Comparison of ENCODE assay signal across 8 mouse cellular contexts in the genomic region with DNA sequence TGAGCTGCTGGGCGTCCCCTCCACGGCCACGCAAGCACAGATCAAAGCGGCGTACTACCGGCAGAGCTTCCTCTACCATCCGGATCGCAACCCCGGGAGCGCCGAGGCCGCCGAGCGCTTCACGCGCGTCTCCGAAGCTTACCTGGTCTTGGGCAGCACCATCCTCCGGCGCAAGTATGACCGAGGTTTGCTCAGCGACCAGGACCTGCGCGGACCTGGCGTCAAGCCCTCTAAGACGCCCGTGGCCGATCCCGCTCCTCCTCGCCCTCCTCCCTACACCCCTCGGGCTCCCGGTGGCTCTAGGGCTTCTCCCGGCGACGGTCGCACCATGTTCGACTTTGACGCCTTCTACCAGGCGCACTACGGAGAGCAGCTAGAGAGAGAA. TPM values are rescaled to one million over a fixed set of nuclear protein-coding genes. Genes with fewer than 3 reads are reported as not detected.
DNase-seq lines count a peak whose midpoint lies in the region; ATAC-seq and TF ChIP-seq lines count a peak whose summit lies in the region.

No protein-coding gene starts in this region.

- H3K36me3 ChIP-seq in C2C12 (ENCODE audit: control insufficient read depth, insufficient read depth) = peaks cover 27% of the 10 kb centered on the region
- peaks cover 53% of the 10 kb centered on the region for H3K36me3 ChIP-seq in erythroblast, embryonic 14.5 days (ENCODE audit: control insufficient read depth)
- H3K36me3 ChIP-seq in limb, embryonic 15.5 days = peaks cover 55% of the 10 kb centered on the region
- peaks cover 27% of the 10 kb centered on the region for H3K36me3 ChIP-seq in stomach, embryonic 15.5 days

- peaks cover 12% of the 10 kb centered on the region for H3K79me3 ChIP-seq in C2C12 (ENCODE audit: low read depth)

- no peak for ATAC-seq in limb, embryonic 15.5 days (ENCODE audit: insufficient number of reproducible peaks, low FRiP score, low TSS enrichment, low read depth)
- ATAC-seq in stomach, embryonic 15.5 days (ENCODE audit: insufficient read depth, low FRiP score, low read depth) = peak; percentile 49

- peak overlapping the region; percentile 69 for H3K27ac ChIP-seq in limb, embryonic 15.5 days
- H3K27ac ChIP-seq in stomach, embryonic 15.5 days = peak overlapping the region; percentile 23; the same call in 1 of the 2 replicates

- WGBS in limb, embryonic 15.5 days = under 1% methylated on average over 40 of the region's 40 CpGs
- WGBS in stomach, embryonic 15.5 days = under 1% methylated on average over 40 of the region's 40 CpGs

- peak overlapping the region; percentile 93 for H3K4me2 ChIP-seq in limb, embryonic 15.5 days
- H3K4me2 ChIP-seq in stomach, embryonic 15.5 days = peak overlapping the region; percentile 96

- peaks cover 27% of the 10 kb centered on the region for H3K79me2 ChIP-seq in C2C12 (ENCODE audit: control insufficient read depth, insufficient read depth)

- H3K27me3 ChIP-seq in C2C12 (ENCODE audit: control insufficient read depth, insufficient read depth, insufficient read length) = no peaks in the 10 kb centered on the region
- no peaks in the 10 kb centered on the region for H3K27me3 ChIP-seq in erythroblast, embryonic 14.5 days (ENCODE audit: control insufficient read depth)
- H3K27me3 ChIP-seq in limb, embryonic 15.5 days = no peaks in the 10 kb centered on the region
- H3K27me3 ChIP-seq in stomach, embryonic 15.5 days (replicated peaks) = no peaks in the 10 kb centered on the region

- H3K4me1 ChIP-seq in erythroblast, embryonic 14.5 days (ENCODE audit: control insufficient read depth) = peaks cover 37% of the 10 kb centered on the region
- H3K4me1 ChIP-seq in limb, embryonic 15.5 days = peaks cover 21% of the 10 kb centered on the region
- peaks cover 11% of the 10 kb centered on the region; the same call in 1 of the 2 replicates for H3K4me1 ChIP-seq in stomach, embryonic 15.5 days

- H3K9me3 ChIP-seq in erythroblast, embryonic 14.5 days (ENCODE audit: control insufficient read depth, low read length) = no peaks in the 10 kb centered on the region
- H3K9me3 ChIP-seq in limb, embryonic 15.5 days = no peaks in the 10 kb centered on the region
- H3K9me3 ChIP-seq in stomach, embryonic 15.5 days = no peaks in the 10 kb centered on the region

- H3K9ac ChIP-seq in limb, embryonic 15.5 days = peak overlapping the region; percentile 79
- peak overlapping the region; percentile 73 for H3K9ac ChIP-seq in stomach, embryonic 15.5 days

- H3ac ChIP-seq in C2C12 (ENCODE audit: control insufficient read depth, insufficient read length, low read depth) = peak overlapping the region; percentile 77

- peak overlapping the region; percentile 85 for H3K4me3 ChIP-seq in C2C12 (ENCODE audit: insufficient read depth, poor library complexity, severe bottlenecking)
- peak overlapping the region; percentile 80 for H3K4me3 ChIP-seq in erythroblast, embryonic 14.5 days (replicated peaks)
- peak overlapping the region; percentile 95 for H3K4me3 ChIP-seq in limb, embryonic 15.5 days
- peak overlapping the region; percentile 92 for H3K4me3 ChIP-seq in stomach, embryonic 15.5 days (replicated peaks)

- peak; percentile 29 for DNase-seq in gastrocnemius, postnatal 10 days
- DNase-seq in gastrocnemius, postnatal 36 days = no peak
- DNase-seq in adrenal gland, adult 2 months = no peak
- DNase-seq in ovary, postnatal 36 days (ENCODE audit: low spot score) = no peak

- intact Hi-C loops in gastrocnemius, postnatal 36 days (cut with DNase I) = no loop called here

- no peak for TF ChIP-seq CTCF in C2C12 (IDR thresholded peaks at IDR 0.05; ENCODE audit: control insufficient read depth, insufficient read depth, insufficient read length)

TF ChIP-seq in C2C12, 6 proteins besides CTCF, POLR2A, EP300 and RAD21:
- TF ChIP-seq MYOG (IDR thresholded peaks at IDR 0.05; ENCODE audit: control insufficient read depth, extremely low read depth, insufficient read length) (no peak), FOSL1 (IDR thresholded peaks at IDR 0.05; ENCODE audit: insufficient read depth, low read length, poor library complexity, severe bottlenecking) (no peak), MAX (IDR thresholded peaks at IDR 0.05) (no peak), MYOD1 (IDR thresholded peaks at IDR 0.05; ENCODE audit: control insufficient read depth, insufficient read length, low read depth) (no peak), USF1 (IDR thresholded peaks at IDR 0.05; ENCODE audit: low read depth) (no peak), CEBPB (IDR thresholded peaks at IDR 0.05; ENCODE audit: low read depth) (no peak)

RNA-seq across cellular contexts. Expression of gene Dnajc30, which starts 0.4 kb away (rescaled TPM):
- 10 to 100 TPM; 22.4 to 23.3 TPM for total RNA-seq in gastrocnemius, postnatal 10 days (2021)
- total RNA-seq in gastrocnemius, postnatal 36 days (2021) = 10 to 100 TPM; 25.4 to 27.3 TPM
- polyA plus RNA-seq in C2C12 (2012; fragmentation: generic; extraction: Trizol) = 16.8 TPM
- 5.0 and 5.9 TPM in 2 replicates for polyA plus RNA-seq in erythroblast, embryonic 14.5 days (2012)
- polyA plus RNA-seq in limb, embryonic 15.5 days (2015; fragmentation: Nextera tagmentation; extraction: Ambion mirVana) = 31.2 and 33.3 TPM in 2 replicates
- polyA plus RNA-seq in stomach, embryonic 15.5 days (2015; fragmentation: Nextera tagmentation; extraction: Ambion mirVana) = 28.9 and 33.5 TPM in 2 replicates
- 10 to 100 TPM; 30.7 to 43.3 TPM for total RNA-seq in adrenal gland, adult 2 months (2021)
- polyA plus RNA-seq in adrenal gland, adult 2 months (2012; rRNA removed) = 85.4 and 105 TPM in 2 replicates

RNA-seq across cellular contexts. Expression of gene Bud23, which starts 0.4 kb away (rescaled TPM):
- 10 to 100 TPM; 28.6 to 30.3 TPM for total RNA-seq in gastrocnemius, postnatal 10 days (2021)
- 10 to 100 TPM; 26.9 to 30.0 TPM for total RNA-seq in gastrocnemius, postnatal 36 days (2021)
- polyA plus RNA-seq in C2C12 (2012; fragmentation: generic; extraction: Trizol) = 63.8 TPM
- polyA plus RNA-seq in erythroblast, embryonic 14.5 days (2012) = 12.3 TPM in 2 replicates
- polyA plus RNA-seq in limb, embryonic 15.5 days (2015; fragmentation: Nextera tagmentation; extraction: Ambion mirVana) = 108 and 109 TPM in 2 replicates
- 98.6 and 112 TPM in 2 replicates for polyA plus RNA-seq in stomach, embryonic 15.5 days (2015; fragmentation: Nextera tagmentation; extraction: Ambion mirVana)
- total RNA-seq in adrenal gland, adult 2 months (2021) = 10 to 100 TPM; 46.3 to 62.4 TPM
- polyA plus RNA-seq in adrenal gland, adult 2 months (2012; rRNA removed) = 62.8 and 65.6 TPM in 2 replicates

RNA-seq across cellular contexts. Expression of gene Vps37d, which starts 13.7 kb away (rescaled TPM):
- 1 to 10 TPM; 2.3 to 3.0 TPM for total RNA-seq in gastrocnemius, postnatal 10 days (2021)
- under 1 TPM; 0.33 to 0.49 TPM for total RNA-seq in gastrocnemius, postnatal 36 days (2021)
- polyA plus RNA-seq in C2C12 (2012; fragmentation: generic; extraction: Trizol) = 3.5 TPM
- not detected in 2 replicates for polyA plus RNA-seq in erythroblast, embryonic 14.5 days (2012)
- polyA plus RNA-seq in limb, embryonic 15.5 days (2015; fragmentation: Nextera tagmentation; extraction: Ambion mirVana) = 7.6 and 9.5 TPM in 2 replicates
- polyA plus RNA-seq in stomach, embryonic 15.5 days (2015; fragmentation: Nextera tagmentation; extraction: Ambion mirVana) = 7.3 and 7.6 TPM in 2 replicates
- 1 to 10 TPM; 1.4 to 4.5 TPM for total RNA-seq in adrenal gland, adult 2 months (2021)
- 7.4 and 9.7 TPM in 2 replicates for polyA plus RNA-seq in adrenal gland, adult 2 months (2012; rRNA removed)

RNA-seq across cellular contexts. Expression of gene Mlxipl, which starts 25.3 kb away (rescaled TPM):
- total RNA-seq in gastrocnemius, postnatal 10 days (2021) = 10 to 100 TPM; 28.4 to 32.5 TPM
- 10 to 100 TPM; 62.4 to 79.9 TPM for total RNA-seq in gastrocnemius, postnatal 36 days (2021)
- polyA plus RNA-seq in C2C12 (2012; fragmentation: generic; extraction: Trizol) = not detected
- 0.03 and 0.06 TPM in 2 replicates for polyA plus RNA-seq in erythroblast, embryonic 14.5 days (2012)
- polyA plus RNA-seq in limb, embryonic 15.5 days (2015; fragmentation: Nextera tagmentation; extraction: Ambion mirVana) = 0.82 and 0.86 TPM in 2 replicates
- polyA plus RNA-seq in stomach, embryonic 15.5 days (2015; fragmentation: Nextera tagmentation; extraction: Ambion mirVana) = 5.8 and 7.5 TPM in 2 replicates
- 10 to 100 TPM; 49.2 to 91.7 TPM for total RNA-seq in adrenal gland, adult 2 months (2021)
- polyA plus RNA-seq in adrenal gland, adult 2 months (2012; rRNA removed) = 127 and 165 TPM in 2 replicates

RNA-seq across cellular contexts. Expression of gene Stx1a, which starts 41.1 kb away (rescaled TPM):
- 1 to 10 TPM; 2.0 to 5.1 TPM for total RNA-seq in gastrocnemius, postnatal 10 days (2021)
- total RNA-seq in gastrocnemius, postnatal 36 days (2021) = under 1 TPM; 0.59 to 0.74 TPM
- 5.3 TPM for polyA plus RNA-seq in C2C12 (2012; fragmentation: generic; extraction: Trizol)
- 0.05 and 0.07 TPM in 2 replicates for polyA plus RNA-seq in erythroblast, embryonic 14.5 days (2012)
- 9.9 and 11.3 TPM in 2 replicates for polyA plus RNA-seq in limb, embryonic 15.5 days (2015; fragmentation: Nextera tagmentation; extraction: Ambion mirVana)
- 11.8 and 12.3 TPM in 2 replicates for polyA plus RNA-seq in stomach, embryonic 15.5 days (2015; fragmentation: Nextera tagmentation; extraction: Ambion mirVana)
- 1 to 10 TPM; 5.9 to 7.5 TPM for total RNA-seq in adrenal gland, adult 2 months (2021)
- 23.2 and 31.8 TPM in 2 replicates for polyA plus RNA-seq in adrenal gland, adult 2 months (2012; rRNA removed)
